Mouse (Mus musculus) intestine, embryonic 14.5 days (tissue): ENCODE results near the gene Gm13693. TPM values are rescaled to one million over a fixed set of nuclear protein-coding genes. Genes with fewer than 3 reads are reported as not detected.
"Not testable (repeated sequence)": the region's sequence is repeated elsewhere in the genome, so short reads cannot be mapped to it uniquely, and the experiment has no call there.

Experiments
- ATAC-seq: fragments of 200-750 bp; cut with Nextera tagmentation; replicated peaks from 2 replicates; pipeline ENCODE4 v1.8.0; 2017; ENCODE audit warnings: low read depth, moderate number of reproducible peaks, moderate TSS enrichment, moderate library complexity; ENCODE audit not compliant: low FRiP score, low TSS enrichment
- DNase-seq: peaks from one replicate; pipeline ENCODE4 v3.0.0-alpha.2; 2018; ENCODE audit warnings: low spot score
- H3K27ac ChIP-seq: fragments of 300-500 bp; sonication (generic); 2 replicates; pipeline ENCODE4 v1.5.1; 2014; ENCODE audit warnings: low read depth, mild to moderate bottlenecking, control low read depth
- H3K27me3 ChIP-seq: fragments of 300-500 bp; sonication (generic); replicated peaks from 2 replicates; pipeline ENCODE4 v1.6.1; 2014; ENCODE audit warnings: low read length, control low read depth; ENCODE audit not compliant: control insufficient read depth, insufficient read depth
- H3K36me3 ChIP-seq: fragments of 300-500 bp; sonication (generic); 2 replicates; pipeline ENCODE4 v1.6.1; 2014; ENCODE audit warnings: low read length, control low read depth; ENCODE audit not compliant: control insufficient read depth, insufficient read depth
- H3K4me1 ChIP-seq: fragments of 300-500 bp; sonication (generic); replicated peaks from 2 replicates; pipeline ENCODE4 v1.6.1; 2014; ENCODE audit warnings: low read length, control low read depth, mixed read lengths; ENCODE audit not compliant: control insufficient read depth, insufficient read depth
- H3K4me2 ChIP-seq: fragments of 300-500 bp; sonication (generic); 2 replicates; pipeline ENCODE4 v1.6.1; 2014; ENCODE audit warnings: low read length
- H3K4me3 ChIP-seq: fragments of 300-500 bp; sonication (generic); 2 replicates; pipeline ENCODE4 v1.5.1; 2014; ENCODE audit warnings: low read depth, low read length, control low read depth, mixed read lengths
- H3K9ac ChIP-seq: fragments of 300-500 bp; sonication (generic); 2 replicates; pipeline ENCODE4 v1.6.1; 2014; ENCODE audit warnings: mild to moderate bottlenecking, low read length
- H3K9me3 ChIP-seq: fragments of 300-500 bp; sonication (generic); 2 replicates; pipeline ENCODE4 v1.6.1; 2016; ENCODE audit warnings: low read length, control low read depth; ENCODE audit not compliant: control insufficient read depth
- WGBS: fragments of 180-500 bp; shearing (Covaris S2); extraction: QIAGEN DNeasy Blood & Tissue Kit; methylation state at CpG from one replicate; pipeline ENCODE4 v1.1.7; 2014; 5-methylcytosine and 5-hydroxymethylcytosine counted together
- polyA plus RNA-seq: library from polyadenylated mRNA; unstranded; fragments of >200 nt; fragmentation: Nextera tagmentation; extraction: Ambion mirVana; gene quantifications from 2 replicates; pipeline ENCODE4 v1.2.1, GENCODE M21; 2014

The Gm13693 gene
- polyA plus RNA-seq: not detected in 2 replicates

DNA sequence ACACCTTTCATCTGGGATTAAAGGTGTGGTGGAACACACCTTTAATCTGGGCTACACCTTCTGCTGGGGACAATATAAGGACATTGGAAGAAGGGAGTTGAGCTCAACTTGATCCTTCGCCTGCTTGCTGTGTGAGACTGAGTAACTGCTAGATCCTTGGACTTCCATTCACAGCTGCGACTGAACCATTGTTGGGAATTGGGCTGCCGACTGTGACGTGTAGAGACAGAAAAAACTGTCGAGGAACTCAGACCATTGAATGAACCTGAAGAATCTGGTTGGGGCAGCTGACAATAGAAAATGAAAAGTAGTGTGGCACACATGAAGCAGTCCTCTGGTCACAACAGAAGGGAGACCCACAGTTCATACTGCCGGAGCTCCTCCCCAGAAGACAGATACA lies at the start of gene Gm13693:
Gm13693 (plus strand) TSS at position 301 of the 400 bp plus-strand sequence.
- H3K36me3 ChIP-seq, H3K4me1 ChIP-seq, ATAC-seq, DNase-seq, H3K4me2 ChIP-seq, H3K27me3 ChIP-seq, H3K4me3 ChIP-seq, H3K27ac ChIP-seq, H3K9me3 ChIP-seq, H3K9ac ChIP-seq: not testable (repeated sequence)
- no CpG with 5 or more reads among the region's 6 CpGs for WGBS

DNA sequence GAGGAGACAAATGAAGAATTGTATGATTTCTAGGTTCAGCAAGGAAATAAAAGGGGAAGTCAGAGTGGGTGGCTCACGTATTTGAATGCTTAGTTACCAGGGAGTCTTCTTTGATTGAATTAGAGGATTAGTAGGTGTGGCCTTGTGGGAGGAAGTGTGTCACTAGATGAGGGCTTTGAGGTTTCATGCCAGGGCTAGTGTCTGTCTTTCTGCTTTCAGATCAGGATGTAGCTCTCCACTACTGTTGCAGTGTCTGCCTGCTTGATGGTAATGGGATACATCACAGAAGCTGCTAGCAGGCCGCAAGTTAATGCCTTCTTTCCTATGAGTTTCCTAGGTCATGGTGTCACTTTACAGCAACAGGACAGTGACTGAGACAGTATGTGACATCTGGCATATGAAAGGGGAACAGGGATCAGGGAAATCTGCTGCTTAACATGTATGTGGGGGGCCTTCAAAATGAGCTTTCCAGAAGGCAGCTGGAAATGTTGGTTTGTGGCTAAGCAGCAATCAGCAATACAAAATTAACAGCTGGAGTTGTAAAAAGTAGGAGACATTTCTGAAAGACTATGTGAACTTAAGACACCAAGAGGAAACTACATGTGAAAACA lies 31.7 kb upstream of the Gm13693 start:
- Histone ChIP-seq H3K4me2 (no peak overlapping the region), H3K4me1 (no peaks in the 10 kb centered on the region), H3K9ac (no peak overlapping the region), H3K9me3 (no peaks in the 10 kb centered on the region), H3K4me3 (no peak overlapping the region), H3K27me3 (no peaks in the 10 kb centered on the region), H3K27ac (no peak overlapping the region), H3K36me3 (no peaks in the 10 kb centered on the region)
- WGBS: 49% methylated on average over 2 of the region's 2 CpGs
- DNase-seq (no peak), ATAC-seq (no peak)

DNA sequence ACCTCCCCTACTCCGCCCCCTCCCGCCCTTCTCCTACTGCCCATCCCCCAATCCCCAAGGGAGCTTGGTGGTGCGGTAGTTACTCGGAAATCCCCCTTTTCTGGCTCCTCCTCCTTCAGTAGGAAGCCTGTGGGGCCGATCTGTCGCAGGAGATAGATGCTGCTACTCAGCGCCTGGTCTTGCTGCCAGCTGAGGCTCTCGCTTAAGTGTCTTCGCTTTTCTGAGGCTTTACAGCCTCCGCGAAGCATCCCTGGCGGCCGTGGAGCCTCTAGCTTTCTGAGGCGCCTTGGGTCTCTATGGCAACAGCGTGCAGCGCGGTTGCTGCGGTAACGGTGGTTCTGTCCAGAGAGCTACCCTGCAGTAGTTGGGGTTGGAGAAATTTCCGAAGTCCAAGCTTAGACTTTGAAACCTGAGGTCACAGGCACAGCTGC lies 20.4 kb upstream of the Gm13693 start, which contains the start of gene Zswim2:
Zswim2 (minus strand) TSS at position 298 of the 431 bp plus-strand sequence.
- Histone ChIP-seq H3K4me1 (no peaks in the 10 kb centered on the region), H3K27me3 (no peaks in the 10 kb centered on the region), H3K36me3 (no peaks in the 10 kb centered on the region), H3K9me3 (no peaks in the 10 kb centered on the region), H3K4me2 (peak within 1 kb of the TSS; percentile 39), H3K9ac (no peak within 1 kb of the TSS), H3K27ac (no peak within 1 kb of the TSS), H3K4me3 (peak within 1 kb of the TSS; percentile 16; the same call in 1 of the 2 replicates)
- DNase-seq: peak; percentile 74
- WGBS: 2% methylated on average over 20 of the region's 20 CpGs
- ATAC-seq: peak; percentile 47

DNA sequence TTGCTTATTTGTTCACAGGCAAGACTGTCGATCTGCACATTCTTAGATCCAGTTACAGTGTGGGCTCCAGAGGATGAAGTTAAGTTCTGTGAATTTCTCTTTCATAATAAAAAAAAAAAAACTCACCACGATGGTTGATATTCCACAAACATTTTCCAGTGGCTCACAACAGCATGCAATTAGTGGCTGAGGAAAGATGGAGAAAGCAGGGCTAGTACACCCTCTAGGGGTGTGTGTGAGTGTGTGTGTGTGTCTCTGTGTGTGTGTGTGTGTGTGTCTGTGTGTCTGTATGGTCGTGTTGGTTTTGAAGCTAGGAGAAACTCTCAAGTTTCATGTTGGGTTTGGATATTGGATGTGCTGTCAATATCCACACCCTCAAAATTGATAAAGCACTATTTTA lies 19.9 kb upstream of the Gm13693 start:
- 50% methylated on average over 3 of the region's 3 CpGs for WGBS
- 0 out of 2 replicates have a peak overlapping the region, but pooled peaks have one; percentile 16 for H3K4me3 ChIP-seq

DNA sequence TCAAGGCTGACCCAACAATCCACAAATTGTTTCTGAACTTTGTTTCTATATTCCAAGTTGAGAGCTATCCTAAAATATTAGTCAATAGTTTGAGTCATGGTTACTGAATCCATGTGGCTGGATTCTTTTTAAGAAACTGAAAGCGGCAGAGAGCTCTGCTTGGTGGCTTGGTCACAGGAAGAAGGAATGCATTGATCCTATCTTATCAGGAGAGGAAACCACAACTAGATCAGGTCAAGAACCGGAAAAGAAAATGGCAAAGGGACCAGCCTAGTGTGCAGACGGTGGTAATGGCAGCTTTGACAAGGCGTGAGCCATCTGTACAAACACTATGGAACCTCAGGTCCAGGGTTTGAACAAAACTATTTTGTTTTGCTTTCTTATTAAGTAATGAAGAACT lies 19.5 kb upstream of the Gm13693 start:
- Histone ChIP-seq H3K4me2 (no peak overlapping the region), H3K36me3 (no peaks in the 10 kb centered on the region), H3K4me3 (no peak overlapping the region), H3K9me3 (no peaks in the 10 kb centered on the region), H3K9ac (no peak overlapping the region), H3K27me3 (no peaks in the 10 kb centered on the region), H3K4me1 (no peaks in the 10 kb centered on the region), H3K27ac (no peak overlapping the region)
- DNase-seq (no peak), ATAC-seq (no peak)
- 73% methylated on average over 4 of the region's 4 CpGs for WGBS

More for the DNA sequence above, 19.9 kb upstream of the Gm13693 start:
- H3K4me2 ChIP-seq: peak overlapping the region; percentile 39
- ATAC-seq (no peak), DNase-seq (no peak)
- no peaks in the 10 kb centered on the region for H3K36me3 ChIP-seq
- no peak overlapping the region for H3K27ac ChIP-seq
- H3K4me1 ChIP-seq: no peaks in the 10 kb centered on the region
- H3K27me3 ChIP-seq: no peaks in the 10 kb centered on the region
- no peak overlapping the region for H3K9ac ChIP-seq
- H3K9me3 ChIP-seq: no peaks in the 10 kb centered on the region

DNA sequence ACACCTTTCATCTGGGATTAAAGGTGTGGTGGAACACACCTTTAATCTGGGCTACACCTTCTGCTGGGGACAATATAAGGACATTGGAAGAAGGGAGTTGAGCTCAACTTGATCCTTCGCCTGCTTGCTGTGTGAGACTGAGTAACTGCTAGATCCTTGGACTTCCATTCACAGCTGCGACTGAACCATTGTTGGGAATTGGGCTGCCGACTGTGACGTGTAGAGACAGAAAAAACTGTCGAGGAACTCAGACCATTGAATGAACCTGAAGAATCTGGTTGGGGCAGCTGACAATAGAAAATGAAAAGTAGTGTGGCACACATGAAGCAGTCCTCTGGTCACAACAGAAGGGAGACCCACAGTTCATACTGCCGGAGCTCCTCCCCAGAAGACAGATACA lies 5.9 kb upstream of the Gm13693 start, which contains the start of gene Gm13698:
Gm13698 (plus strand) TSS at position 301 of the 400 bp plus-strand sequence.
- not testable (repeated sequence) for H3K36me3 ChIP-seq, H3K27ac ChIP-seq, H3K27me3 ChIP-seq, H3K9me3 ChIP-seq, H3K4me1 ChIP-seq, H3K4me3 ChIP-seq, DNase-seq, H3K9ac ChIP-seq, ATAC-seq, H3K4me2 ChIP-seq
- WGBS: no CpG with 5 or more reads among the region's 6 CpGs

DNA sequence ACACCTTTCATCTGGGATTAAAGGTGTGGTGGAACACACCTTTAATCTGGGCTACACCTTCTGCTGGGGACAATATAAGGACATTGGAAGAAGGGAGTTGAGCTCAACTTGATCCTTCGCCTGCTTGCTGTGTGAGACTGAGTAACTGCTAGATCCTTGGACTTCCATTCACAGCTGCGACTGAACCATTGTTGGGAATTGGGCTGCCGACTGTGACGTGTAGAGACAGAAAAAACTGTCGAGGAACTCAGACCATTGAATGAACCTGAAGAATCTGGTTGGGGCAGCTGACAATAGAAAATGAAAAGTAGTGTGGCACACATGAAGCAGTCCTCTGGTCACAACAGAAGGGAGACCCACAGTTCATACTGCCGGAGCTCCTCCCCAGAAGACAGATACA lies 5.7 kb downstream of the Gm13693 start, which contains the start of gene Gm13695:
Gm13695 (plus strand) TSS at position 301 of the 400 bp plus-strand sequence.
- WGBS: no CpG with 5 or more reads among the region's 6 CpGs
- not testable (repeated sequence) for H3K36me3 ChIP-seq, H3K9ac ChIP-seq, H3K4me2 ChIP-seq, H3K27ac ChIP-seq, ATAC-seq, DNase-seq, H3K9me3 ChIP-seq, H3K4me3 ChIP-seq, H3K27me3 ChIP-seq, H3K4me1 ChIP-seq

DNA sequence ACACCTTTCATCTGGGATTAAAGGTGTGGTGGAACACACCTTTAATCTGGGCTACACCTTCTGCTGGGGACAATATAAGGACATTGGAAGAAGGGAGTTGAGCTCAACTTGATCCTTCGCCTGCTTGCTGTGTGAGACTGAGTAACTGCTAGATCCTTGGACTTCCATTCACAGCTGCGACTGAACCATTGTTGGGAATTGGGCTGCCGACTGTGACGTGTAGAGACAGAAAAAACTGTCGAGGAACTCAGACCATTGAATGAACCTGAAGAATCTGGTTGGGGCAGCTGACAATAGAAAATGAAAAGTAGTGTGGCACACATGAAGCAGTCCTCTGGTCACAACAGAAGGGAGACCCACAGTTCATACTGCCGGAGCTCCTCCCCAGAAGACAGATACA lies 11.5 kb downstream of the Gm13693 start, which contains the start of gene Gm13696:
Gm13696 (plus strand) TSS at position 301 of the 400 bp plus-strand sequence.
- not testable (repeated sequence) for H3K27me3 ChIP-seq, H3K9me3 ChIP-seq, H3K36me3 ChIP-seq, H3K4me2 ChIP-seq, H3K4me3 ChIP-seq, H3K9ac ChIP-seq, H3K27ac ChIP-seq, DNase-seq, H3K4me1 ChIP-seq, ATAC-seq
- no CpG with 5 or more reads among the region's 6 CpGs for WGBS

DNA sequence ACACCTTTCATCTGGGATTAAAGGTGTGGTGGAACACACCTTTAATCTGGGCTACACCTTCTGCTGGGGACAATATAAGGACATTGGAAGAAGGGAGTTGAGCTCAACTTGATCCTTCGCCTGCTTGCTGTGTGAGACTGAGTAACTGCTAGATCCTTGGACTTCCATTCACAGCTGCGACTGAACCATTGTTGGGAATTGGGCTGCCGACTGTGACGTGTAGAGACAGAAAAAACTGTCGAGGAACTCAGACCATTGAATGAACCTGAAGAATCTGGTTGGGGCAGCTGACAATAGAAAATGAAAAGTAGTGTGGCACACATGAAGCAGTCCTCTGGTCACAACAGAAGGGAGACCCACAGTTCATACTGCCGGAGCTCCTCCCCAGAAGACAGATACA lies 17.3 kb downstream of the Gm13693 start, which contains the start of gene Gm13694:
Gm13694 (plus strand) TSS at position 301 of the 400 bp plus-strand sequence.
- not testable (repeated sequence) for H3K9ac ChIP-seq, DNase-seq, H3K9me3 ChIP-seq, ATAC-seq, H3K36me3 ChIP-seq, H3K4me1 ChIP-seq, H3K27ac ChIP-seq, H3K4me3 ChIP-seq, H3K27me3 ChIP-seq, H3K4me2 ChIP-seq
- no CpG with 5 or more reads among the region's 6 CpGs for WGBS
